Mouse (Mus musculus) splenic B cell, adult 2 months (primary cell): ENCODE measurements around the gene Rgs9bp.

Experiments
- DNase-seq: peaks from one replicate; pipeline ENCODE4 v3.0.0-alpha.2; 2011; ENCODE audit warnings: low read depth, low spot score
- H3K27me3 ChIP-seq: 2 replicates; pipeline ENCODE4 v1.6.1; 2012; ENCODE audit warnings: mild to moderate bottlenecking, low read length, moderate library complexity, mixed read lengths; ENCODE audit not compliant: control insufficient read depth, poor library complexity, insufficient read depth, severe bottlenecking
- H3K36me3 ChIP-seq: 2 replicates; pipeline ENCODE4 v1.6.1; 2012; ENCODE audit warnings: mild to moderate bottlenecking, low read length, moderate library complexity, mixed read lengths; ENCODE audit not compliant: control insufficient read depth, poor library complexity, insufficient read depth, severe bottlenecking

Gene Rgs9bp

GRCm38 (mm10) chr7:35585191-35586054, at the start of gene Rgs9bp:
Gene Rgs9bp (minus strand): TSS chr7:35585582.
- peak; percentile 49 for DNase-seq
- Histone ChIP-seq H3K27me3 (no peaks in the 10 kb centered on the region), H3K36me3 (no peaks in the 10 kb centered on the region)

DNA sequence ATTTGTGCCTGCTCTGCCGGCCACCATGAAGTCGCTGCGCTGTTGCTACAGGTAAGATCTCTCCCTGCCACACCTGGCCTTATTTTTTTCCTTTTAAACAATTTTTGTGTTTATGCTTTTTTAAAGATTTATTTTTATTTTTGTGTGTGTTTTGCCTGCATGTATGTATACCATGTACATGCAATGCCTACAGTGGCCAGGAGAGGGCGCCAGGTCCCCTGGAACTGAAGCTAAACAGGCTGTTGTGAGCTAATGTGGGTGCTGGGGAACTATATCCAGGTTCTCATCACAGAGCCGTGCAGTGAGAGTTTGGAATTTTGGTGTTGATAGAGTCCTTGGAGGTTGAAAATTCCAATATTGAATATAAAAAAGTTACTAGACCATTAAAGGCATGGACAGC, 43.1 kb upstream of the Rgs9bp start:
- no peaks in the 10 kb centered on the region for H3K27me3 ChIP-seq
- H3K36me3 ChIP-seq = peaks cover 10% of the 10 kb centered on the region
- peak; percentile 65 for DNase-seq

DNA sequence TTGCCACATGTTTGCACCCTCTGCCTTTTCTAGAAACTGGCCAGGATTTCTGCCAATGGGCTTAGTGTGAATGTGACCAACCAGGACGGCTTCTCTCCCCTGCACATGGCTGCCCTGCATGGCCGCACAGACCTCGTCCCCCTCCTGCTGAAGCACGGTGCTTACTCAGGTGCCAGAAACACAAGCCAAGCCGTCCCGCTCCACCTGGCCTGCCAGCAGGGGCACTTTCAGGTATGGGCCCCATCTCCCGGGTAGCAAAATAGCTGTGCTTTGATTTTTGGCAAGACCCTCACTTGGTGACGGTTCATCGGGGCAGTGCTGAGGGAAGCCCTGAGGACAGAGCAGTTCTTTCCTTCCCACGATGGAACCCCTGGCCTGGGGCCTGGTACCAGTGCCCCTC, 42.0 kb upstream of the Rgs9bp start:
- H3K27me3 ChIP-seq = no peaks in the 10 kb centered on the region
- H3K36me3 ChIP-seq = peaks cover 10% of the 10 kb centered on the region
- DNase-seq = no peak

- DNase-seq = no peak
- H3K36me3 ChIP-seq = peaks cover 10% of the 10 kb centered on the region
- no peaks in the 10 kb centered on the region for H3K27me3 ChIP-seq
Observed at GRCm38 (mm10) chr7:35626038-35626437, 40.7 kb upstream of the Rgs9bp start.

- no peak for DNase-seq
- peaks cover 7% of the 10 kb centered on the region; the same call in 1 of the 2 replicates for H3K36me3 ChIP-seq
- no peaks in the 10 kb centered on the region for H3K27me3 ChIP-seq
Observed at GRCm38 (mm10) chr7:35622626-35623025, 37.2 kb upstream of the Rgs9bp start.

GRCm38 (mm10) chr7:35617513-35617912, 32.1 kb upstream of the Rgs9bp start:
- Histone ChIP-seq H3K27me3 (no peaks in the 10 kb centered on the region), H3K36me3 (no peaks in the 10 kb centered on the region)
- DNase-seq = no peak

DNA sequence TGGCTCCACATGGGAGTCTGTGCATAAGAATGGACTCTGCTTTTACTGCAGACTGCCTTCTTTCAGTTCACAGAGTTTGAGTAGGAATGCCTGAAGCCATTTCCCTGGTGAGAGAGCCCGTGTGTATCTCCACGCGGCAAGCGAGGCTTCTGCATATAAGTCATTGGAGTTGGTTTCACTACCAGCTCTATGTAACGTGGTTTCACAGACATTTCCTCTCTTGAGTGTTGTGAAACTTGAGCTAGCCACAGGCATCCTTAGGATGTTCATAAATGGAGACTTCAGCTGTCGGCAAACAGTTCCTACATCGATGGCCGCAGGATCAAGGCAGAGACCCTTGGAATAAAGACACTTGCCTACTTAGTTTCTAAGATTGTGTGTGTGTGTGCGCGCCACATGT, 23.9 kb upstream of the Rgs9bp start:
- no peak for DNase-seq
- no peaks in the 10 kb centered on the region for H3K27me3 ChIP-seq
- peaks cover 5% of the 10 kb centered on the region; the same call in 1 of the 2 replicates for H3K36me3 ChIP-seq

DNA sequence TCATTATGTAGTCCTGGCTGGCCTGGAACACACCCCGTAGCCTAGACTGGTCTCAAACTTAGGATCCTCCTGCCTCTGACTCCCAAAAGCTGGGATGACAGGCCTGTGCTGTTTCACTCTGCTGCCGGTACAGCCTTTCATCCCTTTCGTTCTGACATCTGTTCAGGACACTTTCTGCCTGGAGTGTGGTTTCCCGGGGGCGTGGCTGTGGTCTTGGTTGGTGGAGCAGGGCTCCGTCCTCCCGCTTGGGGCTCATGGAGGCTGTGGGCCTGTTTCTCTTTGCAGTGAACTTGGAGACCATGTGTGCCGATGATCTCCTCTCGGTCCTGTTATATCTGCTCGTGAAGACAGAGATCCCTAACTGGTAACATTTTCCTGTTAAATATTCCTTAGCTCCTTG, 21.4 kb upstream of the Rgs9bp start:
- no peak for DNase-seq
- Histone ChIP-seq H3K27me3 (no peaks in the 10 kb centered on the region), H3K36me3 (peaks cover 6% of the 10 kb centered on the region; the same call in 1 of the 2 replicates)

- Histone ChIP-seq H3K36me3 (peaks cover 2% of the 10 kb centered on the region; the same call in 1 of the 2 replicates), H3K27me3 (no peaks in the 10 kb centered on the region)
- no peak for DNase-seq
Observed at GRCm38 (mm10) chr7:35602766-35603165, 17.4 kb upstream of the Rgs9bp start.

DNA sequence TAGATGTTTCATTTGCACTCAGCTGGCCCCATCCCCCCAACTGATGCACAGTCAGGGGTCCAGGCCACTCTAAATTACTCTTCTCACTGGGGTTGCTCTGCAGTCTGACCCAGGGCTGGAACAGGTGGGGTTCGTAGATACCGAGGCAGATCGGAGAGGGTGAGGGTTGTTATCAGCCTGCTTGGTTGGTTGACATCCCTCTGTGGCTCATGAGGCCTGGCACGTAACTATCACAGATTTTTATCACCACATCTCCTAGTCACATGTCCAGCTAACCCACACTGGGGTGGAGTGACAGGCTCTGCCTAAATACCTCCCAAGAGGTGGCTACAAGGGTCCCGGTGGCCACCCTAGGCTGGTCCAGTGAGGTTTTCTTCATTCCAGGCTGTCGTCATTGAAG, 15.7 kb upstream of the Rgs9bp start:
- H3K36me3 ChIP-seq = peaks cover 2% of the 10 kb centered on the region; the same call in 1 of the 2 replicates
- H3K27me3 ChIP-seq = no peaks in the 10 kb centered on the region
- no peak for DNase-seq

DNA sequence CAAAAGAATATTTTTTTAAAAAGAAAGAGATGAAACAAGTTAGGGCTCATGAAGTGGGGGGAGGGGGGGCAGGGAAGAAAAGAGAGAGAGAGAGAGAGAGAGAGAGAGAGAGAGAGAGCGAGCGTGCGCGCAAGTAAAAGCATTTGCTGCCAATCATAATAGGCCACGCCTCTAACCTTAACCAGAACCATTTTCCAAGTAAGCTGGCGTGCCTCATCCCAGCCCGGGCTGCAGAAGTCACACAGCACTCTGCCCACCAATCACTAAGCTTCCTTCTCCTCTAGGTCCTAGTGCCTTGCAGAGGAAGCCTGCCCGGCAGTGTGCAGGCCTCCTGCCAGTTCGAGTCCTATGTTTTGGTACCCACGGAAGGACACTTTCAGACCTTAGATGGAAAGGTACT, 14.6 kb upstream of the Rgs9bp start:
- H3K27me3 ChIP-seq = no peaks in the 10 kb centered on the region
- DNase-seq = no peak
- H3K36me3 ChIP-seq = peaks cover 5% of the 10 kb centered on the region; the same call in 1 of the 2 replicates

DNA sequence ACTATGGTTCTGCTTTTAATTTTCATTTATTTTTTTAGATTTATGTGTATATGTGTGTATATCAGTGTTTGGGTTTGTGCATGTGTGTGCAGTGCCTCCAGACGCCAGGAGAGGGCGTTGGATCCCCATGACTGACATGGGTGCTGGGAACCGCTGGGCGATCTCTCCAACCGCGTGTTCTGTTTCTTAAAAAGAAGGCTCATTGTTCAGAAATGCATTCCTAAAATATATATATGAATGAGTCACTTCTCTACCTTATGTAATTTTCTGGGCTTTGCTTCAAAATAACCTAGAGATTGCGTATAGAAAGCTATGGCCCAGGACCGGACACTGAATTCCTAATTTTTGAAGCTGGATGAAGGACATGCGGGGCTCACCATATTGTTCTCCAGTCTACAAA, 14.1 kb upstream of the Rgs9bp start:
- DNase-seq = no peak
- Histone ChIP-seq H3K36me3 (peaks cover 7% of the 10 kb centered on the region; the same call in 1 of the 2 replicates), H3K27me3 (no peaks in the 10 kb centered on the region)

DNA sequence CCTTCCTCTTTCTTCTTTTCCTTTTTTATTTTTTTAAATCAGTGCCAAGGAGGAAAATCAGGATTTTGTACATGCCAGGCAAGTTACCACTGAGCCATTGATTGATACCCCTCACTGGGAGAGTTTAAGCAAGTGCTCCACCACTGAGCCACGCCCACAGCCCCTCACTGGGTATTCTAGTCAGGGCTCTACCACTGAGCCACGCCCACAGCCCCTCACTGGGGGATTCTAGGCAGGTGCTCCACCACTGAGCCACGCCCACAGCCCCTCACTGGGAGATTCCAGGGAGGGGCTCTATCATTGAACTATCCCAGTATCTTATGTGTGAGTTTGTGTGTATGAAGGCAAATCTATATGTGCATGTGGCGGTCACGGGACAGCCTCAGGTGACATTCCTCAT, 8.9 kb upstream of the Rgs9bp start:
- no peak for DNase-seq
- Histone ChIP-seq H3K36me3 (peaks cover 6% of the 10 kb centered on the region; the same call in 1 of the 2 replicates), H3K27me3 (no peaks in the 10 kb centered on the region)

DNA sequence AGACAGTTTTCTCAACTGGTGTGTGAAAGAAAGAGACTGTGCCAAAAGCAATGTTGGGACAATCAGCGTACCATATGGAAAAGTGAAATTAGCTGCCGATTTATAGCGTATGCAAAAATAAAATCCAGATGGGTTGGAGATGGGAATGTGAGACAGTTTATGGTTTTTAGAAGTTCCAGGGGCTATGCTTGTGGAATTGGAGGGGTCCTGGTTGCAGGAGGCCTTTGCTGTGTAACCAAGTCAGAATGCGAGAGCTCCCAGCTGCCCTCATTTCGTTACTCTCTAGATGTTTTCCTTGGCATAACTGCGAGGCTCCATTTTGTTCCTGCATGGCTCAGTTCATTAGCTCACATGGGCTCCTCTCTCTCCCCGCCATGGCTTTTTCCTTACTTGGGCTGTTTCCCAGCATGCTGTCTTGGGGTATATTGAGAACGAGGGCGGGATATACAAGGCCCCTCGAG, 5.4 kb upstream of the Rgs9bp start:
- H3K36me3 ChIP-seq = peaks cover 4% of the 10 kb centered on the region; the same call in 1 of the 2 replicates
- H3K27me3 ChIP-seq = no peaks in the 10 kb centered on the region
- no peak for DNase-seq

- no peak for DNase-seq
- no peaks in the 10 kb centered on the region for H3K27me3 ChIP-seq
Observed at GRCm38 (mm10) chr7:35589485-35589884, 4.1 kb upstream of the Rgs9bp start.

More at GRCm38 (mm10) chr7:35589485-35589884, 4.1 kb upstream of the Rgs9bp start:
- H3K36me3 ChIP-seq = peaks cover 2% of the 10 kb centered on the region; the same call in 1 of the 2 replicates
